Mouse (Mus musculus) hindbrain, embryonic 10.5 days (tissue): Measurements from ENCODE around the gene Kantr. TPM values are rescaled to one million over a fixed set of nuclear protein-coding genes. Genes with fewer than 3 reads are reported as not detected.
A peak's percentile ranks its signal among the peaks of the same experiment; 100 is the strongest.
"Not testable (repeated sequence)": the region's sequence is repeated elsewhere in the genome, so short reads cannot be mapped to it uniquely, and the experiment has no call there.

Experiments
- DNase-seq: peaks from one replicate; pipeline ENCODE4 v3.0.0-alpha.2; 2017; ENCODE audit warnings: low spot score
- H3K27ac ChIP-seq: fragments of 300-500 bp; sonication (generic); 2 replicates; pipeline ENCODE4 v1.5.1; 2016; ENCODE audit warnings: mild to moderate bottlenecking, moderate library complexity
- H3K27me3 ChIP-seq: fragments of 300-500 bp; sonication (generic); 2 replicates; pipeline ENCODE4 v1.6.1; 2016; ENCODE audit warnings: mild to moderate bottlenecking; ENCODE audit not compliant: poor library complexity, insufficient read depth, severe bottlenecking
- H3K36me3 ChIP-seq: fragments of 300-500 bp; sonication (generic); 2 replicates; pipeline ENCODE4 v1.6.1; 2016; ENCODE audit warnings: mild to moderate bottlenecking, moderate library complexity
- H3K4me1 ChIP-seq: fragments of 300-500 bp; sonication (generic); replicated peaks from 2 replicates; pipeline ENCODE4 v1.6.1; 2016; ENCODE audit warnings: mild to moderate bottlenecking
- H3K4me3 ChIP-seq: fragments of 300-500 bp; sonication (generic); 2 replicates; pipeline ENCODE4 v1.5.1; 2016; ENCODE audit warnings: mild to moderate bottlenecking, moderate library complexity
- H3K9me3 ChIP-seq: fragments of 300-500 bp; sonication (generic); 2 replicates; pipeline ENCODE4 v1.6.1; 2016; ENCODE audit warnings: mild to moderate bottlenecking, moderate library complexity
- WGBS: fragments of 180-500 bp; shearing (Covaris S2); methylation state at CpG from one replicate; pipeline ENCODE4 v1.1.7; 2016; 5-methylcytosine and 5-hydroxymethylcytosine counted together
- polyA plus RNA-seq: library from polyadenylated mRNA; unstranded; fragments of >200 nt; fragmentation: Nextera tagmentation; extraction: Ambion mirVana; gene quantifications from 2 replicates; pipeline ENCODE4 v1.2.1, GENCODE M21; 2016

The Kantr gene
- polyA plus RNA-seq, 1 experiment from 2014 or later: 15.7 TPM

DNA sequence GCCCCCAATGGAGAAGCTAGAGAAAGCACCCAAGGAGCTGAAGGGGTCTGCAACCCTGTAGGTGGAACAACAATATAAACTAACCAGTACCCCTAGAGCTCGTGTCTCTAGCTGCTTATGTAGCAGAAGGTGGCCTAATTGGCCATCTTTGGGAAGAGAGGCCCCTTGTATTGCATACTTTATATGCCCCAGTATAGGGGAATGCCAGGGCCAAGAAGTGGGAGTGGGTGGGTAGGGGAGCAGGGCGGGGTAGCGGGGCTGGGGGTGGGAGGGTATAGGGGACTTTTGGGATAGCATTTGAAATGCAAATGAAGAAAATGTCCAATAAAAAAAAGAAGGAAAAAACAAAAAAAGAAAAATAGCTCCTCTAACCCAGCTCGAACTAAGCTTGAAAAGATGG, 8.8 kb upstream of the Kantr start:
- not testable (repeated sequence) for DNase-seq, H3K9me3 ChIP-seq
- WGBS: 47% methylated on average over 4 of the region's 4 CpGs
- Histone ChIP-seq H3K4me1 (peaks cover 18% of the 10 kb centered on the region; the same call in 1 of the 2 replicates), H3K4me3 (peak overlapping the region; percentile 46), H3K27ac (peak overlapping the region; percentile 93), H3K36me3 (peaks cover 27% of the 10 kb centered on the region), H3K27me3 (peaks cover 75% of the 10 kb centered on the region)

DNA sequence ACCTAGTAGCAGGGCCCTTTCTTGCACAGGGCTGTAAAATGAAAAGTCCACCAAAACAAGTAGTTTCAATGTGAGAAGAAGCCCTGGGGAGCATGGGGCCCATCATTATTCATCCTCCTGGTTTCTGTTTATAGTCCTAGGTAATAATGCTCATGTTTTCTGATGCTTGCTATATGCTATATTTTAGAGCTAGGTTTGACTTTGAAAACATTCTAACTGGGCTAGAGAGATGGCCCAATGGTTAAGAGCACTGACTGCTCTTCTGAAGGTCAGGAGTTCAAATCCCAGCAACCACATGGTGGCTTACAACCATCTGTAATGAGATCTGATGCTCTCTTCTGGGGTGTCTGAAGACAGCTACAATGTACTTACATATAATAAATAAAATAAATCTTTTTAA, 2.1 kb upstream of the Kantr start:
- not testable (repeated sequence) for H3K27ac ChIP-seq, DNase-seq, H3K36me3 ChIP-seq, H3K4me3 ChIP-seq, H3K4me1 ChIP-seq, H3K9me3 ChIP-seq
- H3K27me3 ChIP-seq: peaks cover 83% of the 10 kb centered on the region

DNA sequence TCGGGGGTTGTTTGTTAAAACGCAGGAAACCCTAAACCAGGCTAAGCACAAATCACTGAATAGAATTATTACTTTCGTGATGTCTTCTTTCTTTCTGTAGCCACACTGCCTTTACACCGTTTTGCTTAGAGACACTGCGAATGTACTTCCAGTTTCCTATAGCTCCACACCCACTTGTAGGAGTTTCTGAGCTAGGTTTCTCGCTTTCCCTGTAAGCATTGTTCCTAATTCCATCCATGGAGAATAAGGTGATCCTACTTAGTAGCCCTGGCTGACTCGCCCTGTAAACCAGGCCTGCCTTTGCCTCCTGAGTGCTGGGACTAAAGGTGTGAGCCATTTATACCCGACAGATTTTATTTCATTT, 376 bp upstream of the Kantr start:
- Histone ChIP-seq H3K27ac (peak overlapping the region; percentile 50; the same call in 1 of the 2 replicates), H3K27me3 (peaks cover 89% of the 10 kb centered on the region), H3K4me3 (peak overlapping the region; percentile 63), H3K4me1 (no peaks in the 10 kb centered on the region), H3K9me3 (no peaks in the 10 kb centered on the region), H3K36me3 (no peaks in the 10 kb centered on the region)
- DNase-seq: no peak
- WGBS: 20% methylated on average over 8 of the region's 8 CpGs

DNA sequence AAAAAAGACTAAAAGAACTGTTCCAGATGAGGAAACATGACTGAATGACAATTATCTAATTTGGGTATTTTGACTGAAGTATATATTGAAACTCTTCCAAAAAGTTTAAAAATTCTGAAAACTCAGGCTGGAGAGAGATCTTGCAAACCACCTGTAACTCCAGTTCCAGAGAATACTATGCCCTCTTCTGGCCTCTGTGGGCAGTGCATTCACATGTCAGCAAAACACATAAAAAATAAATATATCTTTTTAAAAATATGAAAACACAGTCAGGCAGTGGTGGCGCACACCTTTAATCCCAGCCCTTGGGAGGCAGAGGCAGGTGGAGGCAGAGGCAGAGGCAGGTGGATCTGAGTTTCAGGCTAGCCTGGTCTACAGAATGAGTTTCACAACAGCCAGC, 3.7 kb downstream of the Kantr start:
- Histone ChIP-seq H3K4me3 (no peak overlapping the region), H3K9me3 (no peaks in the 10 kb centered on the region), H3K27me3 (peaks cover 94% of the 10 kb centered on the region), H3K36me3 (0 out of 2 replicates have a peak, but pooled peaks cover 2% of the 10 kb centered on the region), H3K4me1 (no peaks in the 10 kb centered on the region), H3K27ac (no peak overlapping the region)
- 97% methylated on average over 1 of the region's 1 CpGs for WGBS
- no peak for DNase-seq

DNA sequence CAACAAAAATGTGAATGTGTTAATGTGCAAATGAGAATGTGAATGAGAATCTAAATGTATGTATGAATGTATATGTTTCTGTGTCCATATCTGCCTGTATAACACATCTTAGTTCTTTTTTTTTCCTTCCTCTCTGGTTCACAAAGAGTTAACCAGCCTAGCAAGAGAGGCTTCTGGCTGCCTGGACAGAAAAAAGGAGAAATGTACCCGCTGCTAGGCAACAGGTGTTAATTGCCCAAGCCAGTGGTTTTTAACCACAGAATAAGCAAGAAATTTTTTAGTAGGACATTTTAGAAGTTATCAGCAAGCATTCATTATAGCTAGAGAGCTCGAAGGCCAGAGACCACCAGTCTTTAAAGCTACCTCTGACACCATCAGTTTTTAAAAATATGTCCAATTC, 4.5 kb downstream of the Kantr start:
- Histone ChIP-seq H3K9me3 (no peaks in the 10 kb centered on the region), H3K4me1 (no peaks in the 10 kb centered on the region), H3K27me3 (peaks cover 95% of the 10 kb centered on the region), H3K27ac (no peak overlapping the region), H3K4me3 (no peak overlapping the region), H3K36me3 (0 out of 2 replicates have a peak, but pooled peaks cover 2% of the 10 kb centered on the region)
- DNase-seq: no peak
- WGBS: 57% methylated on average over 2 of the region's 2 CpGs

DNA sequence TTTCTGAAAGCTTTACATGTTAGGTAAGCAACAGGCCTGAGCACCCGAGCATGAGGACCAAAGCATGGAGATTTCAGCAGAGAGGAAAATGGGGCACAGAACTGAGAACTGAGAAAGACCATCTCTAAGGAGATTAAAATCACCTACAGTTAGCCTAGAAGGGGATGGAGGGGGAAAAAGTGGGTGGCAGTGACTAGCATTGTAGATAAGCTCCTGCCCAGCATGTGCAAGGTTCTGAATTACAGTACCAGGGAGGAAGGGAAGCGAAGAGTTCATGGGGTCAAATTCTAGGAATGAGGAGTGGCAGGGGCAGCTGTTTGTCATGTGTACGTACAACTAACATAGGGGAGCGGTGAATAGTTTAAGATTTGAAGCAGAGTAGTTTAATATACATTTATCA, 6.8 kb downstream of the Kantr start:
- H3K4me3 ChIP-seq: no peak overlapping the region
- WGBS: 89% methylated on average over 4 of the region's 4 CpGs
- H3K27me3 ChIP-seq: peaks cover 85% of the 10 kb centered on the region
- H3K27ac ChIP-seq: no peak overlapping the region
- no peaks in the 10 kb centered on the region for H3K4me1 ChIP-seq
- no peaks in the 10 kb centered on the region for H3K9me3 ChIP-seq
- 0 out of 2 replicates have a peak, but pooled peaks cover 2% of the 10 kb centered on the region for H3K36me3 ChIP-seq
- no peak for DNase-seq

DNA sequence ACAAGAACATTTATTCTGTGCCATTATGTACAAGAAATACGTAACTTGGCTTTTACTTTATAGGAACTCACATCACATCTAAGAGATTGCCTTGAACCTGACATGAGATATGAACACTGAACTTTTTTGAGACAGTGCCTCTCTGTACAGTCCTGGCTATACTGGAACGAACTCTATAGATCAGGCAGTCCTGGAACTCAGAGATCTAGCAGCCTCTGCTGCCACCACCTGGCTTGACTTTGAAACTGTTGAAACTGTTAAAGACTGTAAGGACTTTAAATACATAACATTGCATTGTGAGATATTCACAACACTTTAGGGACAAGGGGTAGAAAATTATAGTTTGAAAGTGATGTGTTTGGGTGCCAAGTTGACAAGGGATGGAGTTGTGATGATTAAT, 19.4 kb downstream of the Kantr start:
- 75% methylated on average over 2 of the region's 2 CpGs for WGBS
- Histone ChIP-seq H3K4me3 (no peak overlapping the region), H3K4me1 (no peaks in the 10 kb centered on the region), H3K9me3 (no peaks in the 10 kb centered on the region), H3K36me3 (no peaks in the 10 kb centered on the region), H3K27me3 (peaks cover 33% of the 10 kb centered on the region), H3K27ac (no peak overlapping the region)
- no peak for DNase-seq

DNA sequence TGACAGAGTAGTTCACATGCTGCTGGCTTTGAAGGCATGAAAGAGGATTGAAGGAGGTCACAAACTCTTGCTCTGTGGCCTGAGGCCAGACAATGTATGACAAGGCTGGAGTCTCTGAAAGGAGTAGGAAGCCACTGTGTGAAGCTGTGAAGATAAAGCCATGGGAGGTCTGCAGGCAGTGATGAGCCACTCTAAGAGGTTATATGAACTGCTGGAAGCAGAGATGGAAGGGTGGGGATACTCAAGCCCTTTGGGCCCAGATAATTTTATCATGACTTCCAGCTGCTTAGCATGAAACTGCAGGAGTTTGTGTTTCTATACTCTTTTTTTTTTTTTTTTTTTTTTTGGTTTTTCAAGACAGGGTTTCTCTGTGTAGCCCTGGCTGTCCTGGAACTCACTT, 19.9 kb downstream of the Kantr start:
- Histone ChIP-seq H3K36me3 (no peaks in the 10 kb centered on the region), H3K4me1 (no peaks in the 10 kb centered on the region), H3K9me3 (no peaks in the 10 kb centered on the region), H3K27ac (no peak overlapping the region), H3K4me3 (no peak overlapping the region), H3K27me3 (peaks cover 38% of the 10 kb centered on the region)
- no peak for DNase-seq

DNA sequence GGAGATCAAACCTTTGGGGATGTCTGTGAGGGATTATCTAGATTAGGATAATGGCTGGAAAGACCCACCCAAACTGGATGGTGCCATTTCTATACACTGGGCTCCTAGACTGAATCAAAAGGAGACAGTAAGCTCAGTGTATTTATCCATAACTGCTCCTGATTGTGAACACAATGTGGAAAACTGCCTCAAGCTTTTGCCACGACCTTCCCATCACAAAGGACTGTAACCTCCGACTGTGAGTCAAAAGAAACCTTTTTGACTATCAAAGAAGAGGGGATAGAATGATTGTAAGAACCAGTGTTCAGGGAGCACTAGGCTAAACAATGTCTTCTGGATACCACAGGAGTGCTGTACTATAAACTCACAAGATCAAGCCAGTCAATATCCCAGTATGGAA, 21.1 kb downstream of the Kantr start:
- WGBS: 72% methylated on average over 2 of the region's 2 CpGs
- Histone ChIP-seq H3K27ac (no peak overlapping the region), H3K36me3 (no peaks in the 10 kb centered on the region), H3K4me1 (no peaks in the 10 kb centered on the region), H3K27me3 (peaks cover 49% of the 10 kb centered on the region), H3K4me3 (no peak overlapping the region), H3K9me3 (no peaks in the 10 kb centered on the region)
- no peak for DNase-seq

DNA sequence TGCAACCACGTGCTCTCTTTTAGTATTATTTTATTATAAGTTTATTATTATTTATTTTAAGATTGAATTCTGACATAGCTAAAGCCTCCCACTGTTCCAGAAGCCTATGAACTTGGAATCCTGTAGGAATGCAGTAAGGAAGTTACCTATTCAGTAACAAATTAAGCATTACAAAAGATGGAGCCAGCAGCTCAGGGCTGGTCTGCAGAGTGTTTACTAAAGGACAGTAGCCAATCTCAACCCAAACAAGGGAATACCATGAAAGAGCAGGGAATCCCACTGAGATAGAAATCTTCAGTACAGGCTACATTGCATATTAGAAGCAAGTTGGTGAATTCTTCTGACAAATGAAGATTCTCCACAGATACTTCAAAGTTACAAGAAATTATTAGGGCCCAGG, 40.3 kb downstream of the Kantr start:
- H3K27ac ChIP-seq, H3K27me3 ChIP-seq, H3K36me3 ChIP-seq, H3K9me3 ChIP-seq, H3K4me3 ChIP-seq, DNase-seq, H3K4me1 ChIP-seq: not testable (repeated sequence)
- WGBS: 76% methylated on average over 1 of the region's 1 CpGs

DNA sequence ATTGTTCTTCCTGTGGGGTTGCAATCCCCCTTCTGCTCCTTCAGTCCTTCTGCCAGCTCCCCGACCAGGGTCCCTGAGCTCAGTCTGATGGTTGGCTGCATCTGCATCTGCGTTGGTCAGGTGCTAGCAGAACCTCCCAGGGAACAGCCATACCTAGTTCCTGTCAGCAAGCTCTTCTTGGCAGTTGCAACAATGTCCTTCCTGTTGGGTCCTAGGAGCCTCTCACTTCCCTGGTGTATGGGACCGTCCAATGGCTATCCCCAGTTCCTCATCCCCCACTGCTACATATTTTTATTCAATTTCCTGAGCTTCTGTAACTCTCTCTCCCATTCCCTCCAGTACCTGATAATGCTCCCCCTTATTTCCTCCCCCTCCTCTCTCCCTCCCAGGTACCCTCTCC, 42.5 kb downstream of the Kantr start:
- Histone ChIP-seq H3K27me3 (peaks cover 8% of the 10 kb centered on the region; the same call in 1 of the 2 replicates), H3K4me3 (no peak overlapping the region), H3K36me3 (no peaks in the 10 kb centered on the region), H3K27ac (no peak overlapping the region), H3K9me3 (no peaks in the 10 kb centered on the region), H3K4me1 (no peaks in the 10 kb centered on the region)
- no peak for DNase-seq
- 80% methylated on average over 3 of the region's 3 CpGs for WGBS

DNA sequence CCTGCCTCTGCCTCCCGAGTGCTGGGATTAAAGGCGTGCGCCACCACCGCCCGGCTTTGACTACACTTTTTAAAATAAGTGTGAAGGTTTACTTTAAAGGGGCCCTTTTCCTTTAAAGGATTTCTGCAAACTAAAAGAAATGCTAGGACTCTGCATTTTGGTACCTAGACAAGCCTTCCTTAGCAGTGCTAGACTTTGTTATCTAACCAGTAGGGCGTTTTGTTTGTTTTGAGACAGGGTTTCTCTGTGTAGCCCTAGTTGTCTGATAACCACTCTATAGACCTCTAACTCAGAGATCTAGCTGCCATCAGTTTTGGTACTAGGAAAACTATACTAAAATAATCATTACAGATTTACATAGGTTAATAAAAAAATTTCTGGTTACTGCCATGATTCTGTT, 47.9 kb downstream of the Kantr start:
- WGBS: 92% methylated on average over 6 of the region's 6 CpGs

DNA sequence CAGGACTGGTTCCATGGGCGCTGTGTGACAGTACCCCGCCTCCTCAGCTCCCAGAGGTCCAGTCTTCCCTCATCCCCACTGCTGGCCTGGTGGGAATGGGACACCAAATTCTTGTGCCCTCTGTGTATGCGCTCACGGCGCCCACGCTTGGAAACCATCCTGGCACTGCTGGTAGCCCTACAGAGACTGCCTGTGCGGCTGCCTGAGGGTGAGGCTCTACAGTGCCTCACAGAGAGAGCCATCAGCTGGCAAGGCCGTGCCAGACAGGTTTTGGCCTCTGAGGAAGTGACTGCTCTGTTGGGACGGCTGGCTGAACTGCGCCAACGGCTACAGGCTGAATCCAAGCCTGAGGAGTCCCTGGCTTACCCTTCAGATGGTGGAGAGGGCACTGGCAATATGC, 56.1 kb downstream of the Kantr start:
- no peaks in the 10 kb centered on the region for H3K9me3 ChIP-seq
- peaks cover 99% of the 10 kb centered on the region for H3K36me3 ChIP-seq
- H3K4me1 ChIP-seq: no peaks in the 10 kb centered on the region
- WGBS: 95% methylated on average over 11 of the region's 11 CpGs
- H3K4me3 ChIP-seq: no peak overlapping the region
- DNase-seq: no peak
- H3K27ac ChIP-seq: no peak overlapping the region
- peaks cover 13% of the 10 kb centered on the region; the same call in 1 of the 2 replicates for H3K27me3 ChIP-seq

More for the DNA sequence above, 47.9 kb downstream of the Kantr start:
- Histone ChIP-seq H3K4me3 (no peak overlapping the region), H3K9me3 (no peaks in the 10 kb centered on the region), H3K27ac (no peak overlapping the region), H3K36me3 (peaks cover 20% of the 10 kb centered on the region), H3K4me1 (no peaks in the 10 kb centered on the region), H3K27me3 (peaks cover 11% of the 10 kb centered on the region; the same call in 1 of the 2 replicates)
- DNase-seq: no peak
